Mouse (Mus musculus) Patski (cell line): ENCODE results near the gene Slc24a1. TPM values are rescaled to one million over a fixed set of nuclear protein-coding genes. Genes with fewer than 3 reads are reported as not detected.
"Not testable (repeated sequence)": the region's sequence is repeated elsewhere in the genome, so short reads cannot be mapped to it uniquely, and the experiment has no call there.

ENCODE experiments used
- ATAC-seq: fragments of 100-300 bp; one replicate; pipeline ENCODE4 v1.8.0; 2021
- CTCF ChIA-PET: fragments of 350-600 bp; sonication (Branson Sonifier 250); formaldehyde crosslinking; loops from one replicate; lab custom pipeline; 2022; ENCODE audit warnings: inconsistent platforms; lab: Charles Lee
- POLR2A ChIA-PET: fragments of 350-600 bp; sonication (Branson Sonifier 250); formaldehyde crosslinking; loops from one replicate; lab custom pipeline; 2022; ENCODE audit warnings: antibody characterized with exemption, inconsistent platforms; lab: Charles Lee
- DNase-seq: peaks from one replicate; pipeline ENCODE4 v3.0.0-alpha.2; 2011; ENCODE audit warnings: low read depth, low spot score
- H3K27me3 ChIP-seq: fragments of 371-371 bp; one replicate; pipeline ENCODE4 v1.5.1; 2021
- CTCF ChIP-seq: fragments of 100-300 bp; IDR thresholded peaks from one replicate; pipeline ENCODE4 v1.5.1; 2021
- in situ Hi-C: fragments of 300-500 bp; cut with MboI; formaldehyde crosslinking; loops from 3 replicates; pipeline ENCODE4 v1.11.1; 2018; ENCODE audit warnings: low pct_unique_long_range_greater_than_20kb, mixed read lengths
- polyA plus RNA-seq: library from polyadenylated mRNA; unstranded; gene quantifications from one replicate; pipeline ENCODE4 v1.2.3, GENCODE M21; 2021

Slc24a1 gene
- 0.03 TPM for polyA plus RNA-seq

GRCm38 (mm10) chr9:64951161-64951657 lies at the start of gene Slc24a1:
Gene Slc24a1, minus strand, starts transcription at chr9:64951607.
- CTCF ChIA-PET, result no interaction called here
- H3K27me3 ChIP-seq, result peaks cover 52% of the 10 kb centered on the region

GRCm38 (mm10) chr9:64995464-64995863 lies 44.1 kb upstream of the Slc24a1 start:
- in situ Hi-C loops, result not testable (repeated sequence)

More at GRCm38 (mm10) chr9:64951161-64951657, at the start of gene Slc24a1:
- POLR2A ChIA-PET, result no interaction called here
- DNase-seq, result no peak
- no peak for ATAC-seq
- no peak for TF ChIP-seq CTCF
- in situ Hi-C loops, result no loop called here

DNA sequence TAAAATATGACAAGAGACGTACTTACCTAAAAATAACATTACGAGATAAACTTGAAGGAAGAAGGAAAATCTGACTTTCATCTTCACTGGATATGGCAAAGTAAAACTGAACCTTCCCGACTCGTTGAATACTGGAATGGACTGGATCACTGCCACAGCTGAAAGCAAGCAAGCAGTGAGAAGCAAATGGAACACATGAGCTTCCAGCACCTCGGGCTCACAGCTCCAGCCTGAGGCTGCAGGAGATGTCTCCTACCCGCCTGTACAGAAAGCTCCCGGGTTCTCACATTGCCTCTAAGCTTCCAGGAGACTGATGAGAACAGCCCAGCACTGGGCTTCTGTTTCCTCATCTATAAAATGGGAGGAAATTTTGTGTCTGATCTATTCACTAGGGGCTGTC lies 38.9 kb upstream of the Slc24a1 start:
- POLR2A ChIA-PET, result no interaction called here
- in situ Hi-C loops, result no loop called here
- ATAC-seq, result no peak
- TF ChIP-seq CTCF, result no peak
- no peaks in the 10 kb centered on the region for H3K27me3 ChIP-seq
- no peak for DNase-seq
- CTCF ChIA-PET, result interaction anchor here (3.2 kb wide), 1 partner anchor 10 kb away, joined by 9 read pairs; no protein-coding TSS in a partner anchor

More at GRCm38 (mm10) chr9:64995464-64995863, 44.1 kb upstream of the Slc24a1 start:
- ChIA-PET CTCF (interaction anchor here (1.6 to 2.8 kb wide), 2 partner anchors 10 to 16 kb away, joined by 4 to 10 read pairs; no protein-coding TSS in a partner anchor), POLR2A (interaction anchor here (1.7 kb wide), 1 partner anchor 21 kb away, joined by 6 read pairs; no protein-coding TSS in a partner anchor)
- not testable (repeated sequence) for DNase-seq, ATAC-seq, H3K27me3 ChIP-seq

DNA sequence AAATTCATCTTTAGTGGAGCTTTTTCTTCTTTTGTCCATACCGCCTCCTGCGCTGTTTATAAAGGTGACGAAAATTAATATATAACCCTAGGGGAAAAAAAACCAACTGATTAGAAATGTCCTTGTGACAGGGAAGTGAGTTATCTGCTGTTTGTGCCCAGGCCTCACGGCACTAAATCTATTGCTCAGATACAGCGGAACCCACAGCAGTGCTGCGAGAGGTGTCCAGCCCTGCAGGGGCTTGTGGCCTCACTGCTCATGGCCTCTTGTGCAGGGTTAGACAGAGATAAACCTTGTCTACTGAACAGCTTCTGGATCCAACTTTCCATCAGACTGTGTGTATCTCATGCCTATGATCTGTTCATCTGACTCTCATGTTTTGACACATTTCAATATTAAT lies 37.0 kb upstream of the Slc24a1 start:
- TF ChIP-seq CTCF, result no peak
- in situ Hi-C loops, result no loop called here
- H3K27me3 ChIP-seq, result no peaks in the 10 kb centered on the region
- POLR2A ChIA-PET, result no interaction called here
- CTCF ChIA-PET, result interaction anchor here (2.7 to 3.2 kb wide), 2 partner anchors 8 to 12 kb away, joined by 8 to 9 read pairs; no protein-coding TSS in a partner anchor
- ATAC-seq (no peak), DNase-seq (no peak)

GRCm38 (mm10) chr9:64987651-64988050 lies 36.2 kb upstream of the Slc24a1 start:
- ChIA-PET POLR2A (no interaction called here), CTCF (interaction anchor here (1.7 to 2.7 kb wide), 2 partner anchors 12 to 14 kb away, joined by 3 to 8 read pairs; no protein-coding TSS in a partner anchor)
- no peak for TF ChIP-seq CTCF
- no peaks in the 10 kb centered on the region for H3K27me3 ChIP-seq
- DNase-seq (no peak), ATAC-seq (no peak)
- in situ Hi-C loops, result no loop called here

GRCm38 (mm10) chr9:64985807-64986206 lies 34.4 kb upstream of the Slc24a1 start:
- no peaks in the 10 kb centered on the region for H3K27me3 ChIP-seq
- ChIA-PET CTCF (no interaction called here), POLR2A (no interaction called here)
- ATAC-seq (no peak), DNase-seq (no peak)
- TF ChIP-seq CTCF, result no peak
- in situ Hi-C loops, result no loop called here

- DNase-seq, result no peak
- ChIA-PET POLR2A (no interaction called here), CTCF (no interaction called here)
- no peak for TF ChIP-seq CTCF
- in situ Hi-C loops, result no loop called here
- H3K27me3 ChIP-seq, result no peaks in the 10 kb centered on the region
- no peak for ATAC-seq
These were observed 33.8 kb upstream of the Slc24a1 start for GRCm38 (mm10) chr9:64985037-64985794.

DNA sequence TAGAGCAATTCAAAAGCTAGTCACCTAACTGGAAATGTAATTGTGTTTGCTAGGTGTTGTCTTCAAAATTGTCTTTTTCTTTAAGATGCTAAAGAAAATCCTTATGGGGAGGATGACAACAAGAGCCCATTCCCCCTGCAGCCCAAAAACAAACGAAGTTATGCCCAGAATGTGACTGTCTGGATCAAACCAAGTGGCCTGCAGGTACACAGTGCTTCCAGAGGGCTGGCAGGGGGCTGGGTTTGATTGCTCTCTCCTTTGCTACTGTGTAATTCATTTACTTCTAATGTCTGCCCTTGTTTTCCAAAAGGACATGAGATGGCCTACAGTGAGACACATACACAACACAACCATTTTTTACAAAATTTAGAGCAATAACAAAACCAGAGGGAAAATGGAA lies 30.5 kb upstream of the Slc24a1 start:
- in situ Hi-C loops, result no loop called here
- POLR2A ChIA-PET, result no interaction called here
- CTCF ChIA-PET, result no interaction called here
- TF ChIP-seq CTCF, result no peak
- DNase-seq, result no peak
- ATAC-seq, result no peak
- no peaks in the 10 kb centered on the region for H3K27me3 ChIP-seq

DNA sequence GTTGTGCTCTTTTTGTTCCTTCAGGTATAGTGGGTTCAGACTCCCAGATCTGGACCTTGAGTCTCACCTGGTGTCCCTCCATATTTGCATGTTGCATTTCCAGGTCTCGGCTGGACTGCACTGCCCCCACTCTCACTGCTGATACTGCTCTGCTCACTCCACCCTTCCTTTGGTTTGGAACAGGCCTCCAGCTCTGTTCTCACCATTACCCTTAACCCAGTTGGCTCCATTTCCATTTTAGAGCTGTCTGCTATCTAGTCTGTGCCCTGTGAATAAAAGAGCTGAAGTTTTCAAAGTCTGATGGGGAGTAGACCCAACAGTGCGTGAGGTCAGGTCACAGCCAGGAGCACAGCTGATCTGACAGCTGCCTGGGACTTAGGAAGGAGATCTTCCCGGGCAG lies 29.1 kb upstream of the Slc24a1 start:
- ChIA-PET CTCF (interaction anchor here (2.0 kb wide), 1 partner anchor 9 kb away, joined by 9 read pairs; no protein-coding TSS in a partner anchor), POLR2A (no interaction called here)
- no peak for DNase-seq
- TF ChIP-seq CTCF, result no peak
- in situ Hi-C loops, result no loop called here
- no peak for ATAC-seq
- no peaks in the 10 kb centered on the region for H3K27me3 ChIP-seq

DNA sequence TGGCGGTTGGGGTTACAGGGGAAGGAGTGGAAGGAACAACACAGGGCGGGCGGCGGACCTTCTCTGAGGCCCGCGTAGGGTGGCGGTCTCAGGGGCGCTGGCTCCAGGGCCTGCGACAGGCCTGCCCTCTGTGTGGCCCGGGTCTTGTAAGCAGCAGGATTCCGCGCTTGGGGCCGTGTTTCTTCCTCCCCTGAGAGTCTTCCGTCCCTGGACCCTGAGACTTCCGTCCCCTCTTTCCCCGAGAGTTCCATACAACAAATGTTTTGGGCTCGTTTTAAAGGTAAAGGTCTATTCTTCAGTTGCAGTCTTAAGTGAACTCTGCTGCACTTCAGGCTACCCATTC lies 9.5 kb upstream of the Slc24a1 start:
- DNase-seq (no peak), ATAC-seq (peak; percentile 49)
- POLR2A ChIA-PET, result interaction anchor here (0.6 kb wide), 1 partner anchor 15 kb away, joined by 3 read pairs; no protein-coding TSS in a partner anchor
- in situ Hi-C loops, result no loop called here
- H3K27me3 ChIP-seq, result no peaks in the 10 kb centered on the region
- CTCF ChIA-PET, result no interaction called here
- TF ChIP-seq CTCF, result no peak
